Mouse (Mus musculus) small intestine, adult 2 months (tissue): ENCODE data around the gene BC030499. TPM values are rescaled to one million over a fixed set of nuclear protein-coding genes. Genes with fewer than 3 reads are reported as not detected.
A peak's percentile ranks its signal among the peaks of the same experiment; 100 is the strongest.

ENCODE experiments used
- H3K27ac ChIP-seq: fragments of 200-500 bp; 2 replicates; pipeline ENCODE4 v1.5.1; 2012; ENCODE audit warnings: low read depth, low read length, control low read depth, inconsistent platforms; ENCODE audit not compliant: insufficient read depth
- H3K27me3 ChIP-seq: fragments of 200-500 bp; 2 replicates; pipeline ENCODE4 v1.6.1; 2012; ENCODE audit warnings: mild to moderate bottlenecking, moderate library complexity, low read length, inconsistent platforms; ENCODE audit not compliant: control insufficient read depth, insufficient read depth
- H3K36me3 ChIP-seq: fragments of 200-500 bp; 2 replicates; pipeline ENCODE4 v1.6.1; 2012; ENCODE audit warnings: mild to moderate bottlenecking, low read length, control low read depth, inconsistent platforms; ENCODE audit not compliant: control insufficient read depth, insufficient read depth
- H3K4me1 ChIP-seq: fragments of 200-500 bp; 2 replicates; pipeline ENCODE4 v1.6.1; 2012; ENCODE audit warnings: low read length, inconsistent platforms, mixed read lengths; ENCODE audit not compliant: control insufficient read depth, insufficient read depth, insufficient read length
- H3K4me3 ChIP-seq: fragments of 200-500 bp; 2 replicates; pipeline ENCODE4 v1.5.1; 2012; ENCODE audit warnings: low read depth, mild to moderate bottlenecking, control low read depth, inconsistent platforms, low read length, moderate library complexity
- CTCF ChIP-seq: fragments of 200-500 bp; IDR thresholded peaks from 2 replicates; pipeline ENCODE4 v1.5.1; 2012; ENCODE audit warnings: low read depth, mild to moderate bottlenecking, control low read depth, inconsistent platforms, low read length, moderate library complexity, mixed read lengths; ENCODE audit not compliant: insufficient replicate concordance, insufficient read length; ENCODE audit errors: extremely low read depth
- POLR2A ChIP-seq: fragments of 200-500 bp; IDR thresholded peaks from 2 replicates; pipeline ENCODE4 v1.6.1; 2012; ENCODE audit warnings: low read depth, mild to moderate bottlenecking, control low read depth, inconsistent platforms, low read length, moderate library complexity
- WGBS: fragments of 180-500 bp; shearing (Covaris S2); methylation state at CpG from one replicate; pipeline ENCODE4 v1.1.7; 2018; 5-methylcytosine and 5-hydroxymethylcytosine counted together
- polyA plus RNA-seq: library from polyadenylated mRNA; depleted of rRNA; stranded (reverse); fragments of >200 nt; gene quantifications from 2 replicates; pipeline ENCODE4 v1.2.3, GENCODE M21; 2012

Gene BC030499
- polyA plus RNA-seq, 1 experiment, result 0.14 TPM

GRCm38 (mm10) chr11:78305272-78305671 is 14.6 kb downstream of the BC030499 start:
- peaks cover 6% of the 10 kb centered on the region for H3K36me3 ChIP-seq

GRCm38 (mm10) chr11:78310861-78311511 is 20.3 kb downstream of the BC030499 start:
- no peak overlapping the region for H3K4me3 ChIP-seq
- H3K27ac ChIP-seq, result no peak overlapping the region
- H3K36me3 ChIP-seq, result peaks cover 11% of the 10 kb centered on the region
- H3K4me1 ChIP-seq, result no peaks in the 10 kb centered on the region
- H3K27me3 ChIP-seq, result no peaks in the 10 kb centered on the region
- WGBS, result 92% methylated on average over 8 of the region's 8 CpGs
- no peak for TF ChIP-seq POLR2A
- no peak for TF ChIP-seq CTCF

More at GRCm38 (mm10) chr11:78305272-78305671, 14.6 kb downstream of the BC030499 start:
- no peak overlapping the region for H3K27ac ChIP-seq
- TF ChIP-seq CTCF (no peak), POLR2A (no peak)
- 91% methylated on average over 4 of the region's 4 CpGs for WGBS
- H3K4me1 ChIP-seq, result peaks cover 2% of the 10 kb centered on the region; the same call in 1 of the 2 replicates
- no peak overlapping the region for H3K4me3 ChIP-seq
- H3K27me3 ChIP-seq, result no peaks in the 10 kb centered on the region

GRCm38 (mm10) chr11:78313662-78314061 is 23.0 kb downstream of the BC030499 start:
- H3K27me3 ChIP-seq, result no peaks in the 10 kb centered on the region
- H3K36me3 ChIP-seq, result peaks cover 17% of the 10 kb centered on the region
- no peak overlapping the region for H3K4me3 ChIP-seq
- H3K4me1 ChIP-seq, result no peaks in the 10 kb centered on the region
- 100% methylated on average over 2 of the region's 2 CpGs for WGBS
- H3K27ac ChIP-seq, result no peak overlapping the region
- TF ChIP-seq POLR2A, result no peak
- TF ChIP-seq CTCF, result no peak

- peaks cover 3% of the 10 kb centered on the region; the same call in 1 of the 2 replicates for H3K4me1 ChIP-seq
- no peaks in the 10 kb centered on the region for H3K27me3 ChIP-seq
- 91% methylated on average over 2 of the region's 2 CpGs for WGBS
- H3K27ac ChIP-seq, result no peak overlapping the region
- peaks cover 20% of the 10 kb centered on the region for H3K36me3 ChIP-seq
- no peak for TF ChIP-seq POLR2A
- TF ChIP-seq CTCF, result no peak
- no peak overlapping the region for H3K4me3 ChIP-seq
These were observed 27.8 kb downstream of the BC030499 start for GRCm38 (mm10) chr11:78318411-78318810.

GRCm38 (mm10) chr11:78322076-78322831 is 31.6 kb downstream of the BC030499 start:
- 49% methylated on average over 2 of the region's 2 CpGs for WGBS
- H3K27ac ChIP-seq, result peak overlapping the region; percentile 6; the same call in 1 of the 2 replicates
- peaks cover 6% of the 10 kb centered on the region; the same call in 1 of the 2 replicates for H3K4me1 ChIP-seq
- H3K36me3 ChIP-seq, result peaks cover 9% of the 10 kb centered on the region
- no peaks in the 10 kb centered on the region for H3K27me3 ChIP-seq
- TF ChIP-seq POLR2A (no peak), CTCF (no peak)
- no peak overlapping the region for H3K4me3 ChIP-seq

- TF ChIP-seq CTCF (no peak), POLR2A (peak; percentile 79)
- 4% methylated on average over 15 of the region's 15 CpGs for WGBS
- Histone ChIP-seq H3K36me3 (peaks cover 6% of the 10 kb centered on the region), H3K27ac (peak within 1 kb of the TSS; percentile 19; the same call in 1 of the 2 replicates), H3K4me3 (peak within 1 kb of the TSS; percentile 50), H3K4me1 (peaks cover 6% of the 10 kb centered on the region; the same call in 1 of the 2 replicates), H3K27me3 (no peaks in the 10 kb centered on the region)
These were observed 32.2 kb downstream of the BC030499 start, which contains the start of gene Aldoc for GRCm38 (mm10) chr11:78322860-78323259. TSS of gene Aldoc (plus strand) at chr11:78322968.

GRCm38 (mm10) chr11:78324000-78324785 is 33.6 kb downstream of the BC030499 start:
- 86% methylated on average over 15 of the region's 15 CpGs for WGBS
- no peak for TF ChIP-seq CTCF
- no peak for TF ChIP-seq POLR2A
- no peak overlapping the region for H3K27ac ChIP-seq
- no peaks in the 10 kb centered on the region for H3K27me3 ChIP-seq
- H3K4me3 ChIP-seq, result no peak overlapping the region
- peaks cover 6% of the 10 kb centered on the region for H3K36me3 ChIP-seq
- H3K4me1 ChIP-seq, result peaks cover 6% of the 10 kb centered on the region; the same call in 1 of the 2 replicates
